Mouse (Mus musculus) lung, postnatal 10 days (tissue): ENCODE data around the gene Akap13.

ENCODE experiments used
- DNase-seq: peaks from one replicate; pipeline ENCODE4 v3.0.0; 2021

The Akap13 gene

GRCm38 (mm10) chr7:75463579-75464162 lies 8.3 kb downstream of the Akap13 start:
- DNase-seq = no peak

GRCm38 (mm10) chr7:75467791-75468190 lies 12.5 kb downstream of the Akap13 start:
- DNase-seq = no peak

- DNase-seq = no peak
These were observed 15.1 kb downstream of the Akap13 start for GRCm38 (mm10) chr7:75470318-75470925.

DNA sequence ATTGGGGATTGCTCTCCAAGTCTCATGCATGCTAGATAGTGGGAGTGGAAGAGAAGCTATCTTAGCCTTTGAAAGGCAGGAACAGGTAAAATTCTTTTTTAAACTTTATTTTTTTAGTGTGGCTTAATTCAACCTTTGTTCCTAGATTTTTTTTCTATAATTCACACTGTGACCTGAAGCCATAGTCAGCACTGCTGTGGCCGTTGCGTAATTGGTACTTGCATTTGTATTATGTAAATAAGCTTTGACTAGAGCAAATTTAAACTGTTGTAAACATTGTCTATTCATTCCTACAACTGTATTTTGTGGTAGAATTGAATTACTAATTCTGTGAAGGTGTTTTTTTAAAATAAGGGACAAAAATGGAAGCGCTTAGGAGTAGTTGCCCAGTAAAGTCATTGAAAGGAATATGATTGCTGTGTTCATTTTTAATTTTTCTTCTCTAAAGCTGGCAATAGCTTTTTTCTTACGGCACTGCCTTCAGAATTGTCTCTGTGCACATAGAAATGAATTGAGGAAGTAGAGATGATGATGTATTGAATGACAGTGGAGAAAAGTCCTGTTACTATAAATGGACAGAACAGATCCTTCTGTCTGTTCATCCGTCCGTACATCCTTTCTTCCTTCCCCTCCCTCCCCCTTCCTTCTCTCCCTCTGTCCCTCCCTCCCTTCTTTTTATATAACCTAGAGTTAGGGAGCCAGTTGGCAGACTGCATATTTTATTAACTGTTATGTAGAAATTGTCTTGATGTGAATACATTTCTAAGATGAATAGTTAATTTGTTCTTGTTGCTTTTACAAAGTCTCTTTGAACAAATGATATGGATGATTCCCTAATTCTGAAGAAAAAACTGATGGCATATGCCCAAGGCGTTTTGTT lies 17.2 kb downstream of the Akap13 start:
- peak; percentile 28 for DNase-seq

- DNase-seq = no peak
These were observed 18.0 kb downstream of the Akap13 start for GRCm38 (mm10) chr7:75473294-75473693.

DNA sequence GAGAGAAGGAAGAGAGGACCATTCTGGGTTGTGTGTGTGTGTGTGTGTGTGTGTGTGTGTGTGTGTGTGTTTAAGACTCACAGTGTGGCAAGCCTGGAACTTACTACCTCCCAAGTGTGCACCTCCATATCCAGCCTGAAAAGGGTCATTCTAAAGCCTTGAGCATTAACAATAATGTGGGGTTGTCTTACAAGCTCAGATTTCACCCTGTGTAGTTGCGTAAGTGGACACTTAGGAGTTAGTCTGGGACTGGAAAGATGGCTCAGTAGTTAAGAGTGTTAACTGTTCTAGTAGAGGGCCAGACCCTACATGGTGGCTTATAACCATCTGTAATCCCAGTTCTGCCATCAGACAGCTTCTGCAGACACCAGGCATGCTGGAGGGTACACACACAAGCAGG lies 18.7 kb downstream of the Akap13 start:
- no peak for DNase-seq

- DNase-seq = no peak
These were observed 19.3 kb downstream of the Akap13 start for GRCm38 (mm10) chr7:75474564-75475150.

DNA sequence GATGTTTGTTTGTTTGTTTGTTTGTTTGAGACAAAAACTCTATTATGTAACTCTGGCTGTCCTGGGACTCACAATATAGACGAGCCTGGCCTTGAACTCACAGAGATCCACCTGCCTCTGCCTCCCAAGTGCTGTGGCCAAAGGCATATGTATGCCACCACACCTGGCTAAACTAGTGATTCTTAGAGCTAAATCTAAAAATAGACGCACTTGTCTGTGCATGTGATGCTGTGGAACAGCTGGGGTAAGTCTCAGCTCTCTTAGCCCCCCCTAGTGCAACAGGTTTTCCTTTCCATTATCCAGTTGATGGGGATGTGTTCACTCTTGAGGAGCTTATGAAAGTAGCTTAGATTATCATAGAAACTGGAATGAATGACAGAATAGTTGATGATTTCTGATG lies 22.7 kb downstream of the Akap13 start:
- DNase-seq = no peak

DNA sequence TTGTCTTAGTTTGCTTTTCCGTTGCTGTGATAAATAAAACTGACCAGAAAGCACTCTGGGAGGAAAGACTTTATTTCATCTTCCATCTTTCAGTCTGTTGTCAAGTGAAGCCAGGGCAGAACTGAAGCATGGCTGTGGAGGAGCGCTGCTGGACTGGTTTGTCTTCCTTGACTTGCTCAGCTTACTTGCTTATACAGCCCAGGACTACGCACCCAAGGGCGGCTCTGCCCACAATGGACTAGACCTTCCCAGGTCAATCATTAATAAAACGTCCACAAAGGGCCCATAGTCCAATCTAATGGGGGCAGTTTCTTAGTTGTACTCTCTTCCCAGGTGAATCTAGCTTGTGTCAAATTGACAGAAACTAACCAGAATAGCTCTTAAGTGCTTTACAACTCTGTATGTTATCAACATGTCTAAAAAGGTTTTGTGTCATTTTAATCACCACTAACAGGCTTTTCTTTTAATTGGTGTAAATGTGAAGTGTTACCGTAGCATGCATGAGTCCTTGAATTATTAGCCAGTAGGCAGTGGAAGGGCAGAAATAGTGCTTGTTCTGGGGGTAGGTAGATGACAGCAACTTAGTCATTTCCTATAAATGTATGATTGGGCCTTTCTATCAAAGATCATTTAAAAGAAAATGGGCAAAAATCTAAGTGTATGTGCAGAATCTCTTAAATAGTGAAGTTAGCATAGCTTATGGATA lies 25.5 kb downstream of the Akap13 start:
- DNase-seq = no peak

- DNase-seq = no peak
These were observed 30.7 kb downstream of the Akap13 start for GRCm38 (mm10) chr7:75486031-75486430.

DNA sequence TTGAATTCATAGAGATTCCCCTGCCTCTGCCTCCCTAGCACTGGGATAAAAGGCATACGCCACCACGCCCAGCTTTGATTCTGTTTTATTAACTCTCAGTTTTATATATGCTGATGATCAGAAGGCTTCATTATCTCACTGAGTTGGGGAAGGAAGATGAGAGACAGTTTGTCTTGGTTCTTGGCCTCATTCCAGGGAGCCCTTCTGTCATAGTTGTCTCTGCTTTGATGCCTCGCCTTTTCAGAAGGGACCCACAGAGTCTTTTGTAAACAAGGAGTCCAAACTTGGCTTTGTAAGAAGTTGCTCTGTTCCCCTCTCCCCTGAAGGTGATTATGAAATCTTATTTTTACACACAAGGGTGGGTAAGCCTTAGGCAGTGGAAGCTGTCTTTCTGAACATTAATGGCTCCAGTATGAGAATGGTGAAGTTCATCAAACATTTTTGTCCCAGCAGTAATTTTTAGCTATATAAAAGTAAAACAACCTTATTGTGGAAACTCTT lies 40.7 kb downstream of the Akap13 start:
- peak; percentile 60 for DNase-seq

GRCm38 (mm10) chr7:75498627-75499026 lies 43.3 kb downstream of the Akap13 start:
- DNase-seq = no peak

GRCm38 (mm10) chr7:75499271-75499670 lies 43.9 kb downstream of the Akap13 start:
- no peak for DNase-seq

DNA sequence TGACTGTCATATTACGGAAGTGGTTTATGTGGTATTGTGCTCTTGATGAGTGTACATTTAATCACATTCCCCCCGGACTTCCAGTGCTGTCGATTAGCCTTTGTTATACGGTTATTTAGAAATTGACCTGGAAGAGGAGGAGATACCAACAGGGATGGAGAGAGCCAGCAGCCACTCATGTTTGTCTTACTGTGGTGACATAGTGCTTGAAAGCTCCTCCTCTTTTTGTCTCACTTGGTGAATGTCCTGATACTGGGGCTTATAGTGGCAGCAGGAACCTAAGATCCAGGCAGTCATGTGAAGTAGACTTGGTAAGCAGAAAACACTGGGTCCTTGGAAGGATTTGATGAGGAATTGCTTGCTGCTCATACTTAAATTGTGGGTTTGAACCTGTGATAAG lies 44.8 kb downstream of the Akap13 start:
- no peak for DNase-seq

DNA sequence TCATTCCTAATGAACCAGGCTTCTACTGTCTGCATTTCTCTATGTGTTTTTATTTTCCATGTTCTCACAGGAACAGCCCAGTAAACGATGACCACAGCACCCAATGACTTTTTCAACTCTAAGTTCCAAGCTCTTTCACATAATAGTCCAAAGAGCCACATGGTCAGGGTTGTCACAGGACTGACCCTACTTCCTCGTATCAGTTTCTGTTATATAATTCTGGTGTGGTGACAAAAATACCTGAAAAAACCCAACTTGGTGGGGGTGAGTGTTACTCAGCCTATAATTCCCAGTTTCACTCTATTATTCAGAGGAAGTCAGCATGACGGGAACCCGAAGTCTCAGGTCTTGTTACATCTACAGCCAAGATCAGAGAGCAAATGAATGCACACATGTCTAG lies 45.5 kb downstream of the Akap13 start:
- DNase-seq = no peak

GRCm38 (mm10) chr7:75504524-75504923 lies 49.2 kb downstream of the Akap13 start:
- DNase-seq = no peak

DNA sequence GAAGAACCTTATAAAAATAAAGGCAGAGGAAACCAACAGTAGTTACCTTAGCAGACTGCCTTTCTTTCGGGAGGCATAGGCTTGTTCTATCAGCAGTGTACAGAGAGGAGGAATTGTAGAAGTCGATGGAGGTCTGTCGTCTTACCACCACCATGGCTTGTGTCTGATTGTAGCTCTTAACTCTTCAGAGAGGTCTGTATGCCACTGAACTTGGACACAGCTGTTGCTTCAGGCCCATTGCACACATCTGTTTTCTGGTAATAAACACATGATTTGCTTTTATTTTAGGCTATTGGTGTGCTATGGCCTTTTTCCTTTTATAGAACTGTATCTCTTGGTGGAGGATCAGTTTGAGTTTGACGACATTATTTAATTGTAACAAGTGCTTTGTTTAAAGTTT lies 51.3 kb downstream of the Akap13 start:
- DNase-seq = no peak

DNA sequence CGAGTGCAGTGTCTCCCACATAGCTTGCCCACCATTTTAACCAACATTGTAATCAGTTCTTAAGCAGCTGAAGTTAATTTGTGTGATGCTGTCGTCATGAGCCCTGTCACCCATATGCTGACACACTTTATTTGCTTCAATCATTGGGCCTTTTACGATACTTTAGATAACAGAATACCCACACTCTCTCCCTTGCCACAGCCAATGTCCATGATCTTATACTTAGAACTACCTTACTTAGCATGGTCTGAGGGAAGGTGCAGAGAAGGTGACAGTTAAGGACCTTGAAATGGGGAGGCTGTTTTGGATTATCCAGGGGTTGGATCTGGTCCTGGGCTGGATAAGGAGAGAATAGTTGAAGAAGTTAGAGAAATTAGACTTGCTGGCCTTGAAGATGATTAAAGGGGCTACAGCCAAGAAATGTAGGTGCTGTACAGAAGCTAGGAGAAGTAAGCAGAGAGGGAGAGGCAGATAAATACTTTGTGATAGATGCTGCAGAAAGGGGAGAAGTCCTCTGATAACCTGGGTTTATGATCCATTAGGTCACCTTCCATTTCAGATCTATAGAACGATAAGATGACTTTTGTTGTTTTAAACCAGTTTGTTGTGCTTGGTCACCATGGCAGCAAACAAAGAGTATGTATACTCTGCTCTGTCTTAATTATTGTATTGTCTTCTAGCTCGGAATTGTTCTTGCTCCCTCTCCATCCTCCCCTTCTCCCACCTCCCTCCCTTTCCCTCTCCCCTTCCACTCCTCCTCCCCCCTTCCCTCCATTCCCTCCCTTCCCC lies 53.9 kb downstream of the Akap13 start:
- DNase-seq = no peak

GRCm38 (mm10) chr7:75515472-75515871 lies 60.1 kb downstream of the Akap13 start:
- no peak for DNase-seq

DNA sequence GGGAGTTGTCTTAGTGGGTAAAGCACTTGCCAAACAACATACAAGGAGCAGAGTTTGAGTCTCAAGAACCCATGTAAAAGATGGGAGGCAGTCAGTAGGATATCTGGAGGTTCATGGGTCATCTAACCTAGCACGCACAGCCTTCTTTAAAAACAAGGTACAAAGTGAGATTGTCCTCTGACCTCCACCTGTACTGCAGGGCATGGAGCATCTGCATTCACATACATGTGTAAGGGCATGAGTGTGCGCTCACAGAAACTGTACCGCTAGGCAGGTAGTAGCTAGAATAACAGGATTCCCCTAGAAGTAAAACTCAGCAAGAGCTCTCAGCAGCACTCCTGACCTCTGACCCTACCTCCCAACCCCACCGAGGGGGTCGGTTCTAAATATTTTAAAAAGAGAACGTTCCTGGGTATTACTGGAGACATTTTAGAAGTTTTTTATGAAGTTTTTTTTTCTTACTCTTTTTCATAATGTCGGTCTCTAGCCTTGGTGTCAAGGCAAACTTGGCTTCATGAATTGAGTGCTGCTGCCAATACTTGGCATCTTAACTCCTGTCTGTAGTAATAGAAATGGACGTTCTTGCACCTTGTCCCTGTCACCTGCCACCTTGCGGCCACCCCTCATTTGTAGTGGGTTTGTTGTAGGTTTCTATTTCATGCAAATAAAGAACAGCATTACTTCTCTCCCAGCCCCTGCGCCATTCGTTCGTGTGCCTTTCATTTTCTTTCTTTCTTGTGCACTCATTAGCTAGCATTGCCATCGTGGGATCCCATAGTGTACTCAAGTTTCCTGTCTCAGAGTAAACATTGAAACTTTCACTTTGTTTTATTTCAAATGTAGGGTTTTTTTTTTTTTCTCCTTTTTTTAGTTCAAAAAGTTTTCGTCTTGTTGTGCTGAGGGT lies 61.6 kb downstream of the Akap13 start:
- no peak for DNase-seq

DNA sequence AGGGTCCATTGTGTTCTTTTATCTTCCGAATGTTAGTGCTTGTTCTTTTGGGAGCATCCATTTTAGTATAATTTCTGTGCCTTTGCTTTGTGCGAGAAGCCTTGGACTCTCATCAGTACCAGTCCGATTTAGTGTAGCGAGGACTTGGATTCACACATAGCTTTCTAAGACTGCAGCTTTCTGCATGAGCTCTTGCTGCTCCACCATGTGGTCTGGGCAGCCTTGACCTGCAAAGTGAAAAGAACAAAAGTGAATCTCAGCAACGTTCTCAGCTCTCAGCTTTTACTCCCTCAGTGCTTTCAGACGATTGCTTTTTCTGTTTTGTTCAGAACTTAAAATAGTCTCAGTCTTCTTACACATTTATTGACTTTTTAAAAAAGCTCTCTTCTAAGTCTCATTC lies 65.2 kb downstream of the Akap13 start:
- no peak for DNase-seq
